Mouse (Mus musculus) bone marrow, adult 2 months (tissue): Measurements from ENCODE around the gene Havcr2.

Source experiments
- CTCF ChIP-seq: fragments of 200-500 bp; IDR thresholded peaks from 2 replicates; pipeline ENCODE4 v1.5.1; 2011; ENCODE audit warnings: low read length, control low read depth; ENCODE audit not compliant: control insufficient read depth, insufficient read depth
- POLR2A ChIP-seq: fragments of 200-500 bp; IDR thresholded peaks from 2 replicates; pipeline ENCODE4 v1.6.1; 2011; ENCODE audit warnings: low read depth, mild to moderate bottlenecking, control low read depth, low read length, borderline replicate concordance; ENCODE audit not compliant: control insufficient read depth

DNA sequence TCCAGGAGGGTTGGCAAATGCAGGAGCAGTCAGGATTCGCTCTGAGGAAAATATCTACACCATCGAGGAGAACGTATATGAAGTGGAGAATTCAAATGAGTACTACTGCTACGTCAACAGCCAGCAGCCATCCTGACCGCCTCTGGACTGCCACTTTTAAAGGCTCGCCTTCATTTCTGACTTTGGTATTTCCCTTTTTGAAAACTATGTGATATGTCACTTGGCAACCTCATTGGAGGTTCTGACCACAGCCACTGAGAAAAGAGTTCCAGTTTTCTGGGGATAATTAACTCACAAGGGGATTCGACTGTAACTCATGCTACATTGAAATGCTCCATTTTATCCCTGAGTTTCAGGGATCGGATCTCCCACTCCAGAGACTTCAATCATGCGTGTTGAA is 24.6 kb downstream of the Havcr2 start:
- no peak for TF ChIP-seq CTCF
- no peak for TF ChIP-seq POLR2A
